Mouse (Mus musculus): Measurements from ENCODE around the gene Trabd2b. TPM values are rescaled to one million over a fixed set of nuclear protein-coding genes. Genes with fewer than 3 reads are reported as not detected.

The Trabd2b gene
- total RNA-seq, 2 experiments from 2014 or later, result 1.0 to 1.8 TPM

GRCm38 (mm10) chr4:114547658-114548448 lies 141.3 kb downstream of the Trabd2b start:
- DNase-seq, result peak; percentile 12 to 20

GRCm38 (mm10) chr4:114549487-114549886 lies 143.0 kb downstream of the Trabd2b start:
- DNase-seq, result no peak

DNA sequence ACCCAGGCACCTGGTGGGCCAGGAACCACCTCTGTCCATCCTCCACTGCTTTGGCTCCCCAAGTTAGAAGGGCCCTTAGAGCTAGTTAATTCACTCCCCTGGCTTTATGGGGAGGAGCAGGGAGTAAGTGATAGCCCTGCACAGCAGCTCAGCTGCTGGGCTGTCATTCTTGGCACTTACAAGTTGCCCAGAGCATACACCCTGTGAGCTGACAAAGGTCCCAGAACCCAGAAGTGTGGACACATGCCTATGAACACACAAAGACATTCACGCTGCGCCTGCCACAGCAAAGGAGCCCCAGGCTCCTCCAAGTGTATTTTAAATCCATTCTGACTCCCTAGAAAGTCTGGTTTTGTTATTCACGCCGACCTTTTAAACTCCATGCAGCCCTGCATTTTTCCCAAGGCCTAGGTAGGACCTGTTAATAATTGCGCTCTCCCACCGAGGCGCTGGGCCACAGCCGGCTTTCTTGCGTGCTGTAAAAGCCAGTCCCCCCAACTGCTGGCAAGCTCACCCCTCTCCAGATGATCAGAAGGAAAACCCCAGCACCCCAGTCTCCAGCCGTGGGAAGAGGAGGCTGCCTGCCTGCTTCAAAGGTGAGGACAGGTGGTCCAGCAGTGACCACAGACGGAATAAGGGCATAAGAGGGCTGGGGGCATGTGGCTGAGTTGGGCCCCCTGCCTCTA lies 144.1 kb downstream of the Trabd2b start:
- DNase-seq, result no peak

GRCm38 (mm10) chr4:114556880-114557279 lies 150.4 kb downstream of the Trabd2b start:
- no peak for DNase-seq

DNA sequence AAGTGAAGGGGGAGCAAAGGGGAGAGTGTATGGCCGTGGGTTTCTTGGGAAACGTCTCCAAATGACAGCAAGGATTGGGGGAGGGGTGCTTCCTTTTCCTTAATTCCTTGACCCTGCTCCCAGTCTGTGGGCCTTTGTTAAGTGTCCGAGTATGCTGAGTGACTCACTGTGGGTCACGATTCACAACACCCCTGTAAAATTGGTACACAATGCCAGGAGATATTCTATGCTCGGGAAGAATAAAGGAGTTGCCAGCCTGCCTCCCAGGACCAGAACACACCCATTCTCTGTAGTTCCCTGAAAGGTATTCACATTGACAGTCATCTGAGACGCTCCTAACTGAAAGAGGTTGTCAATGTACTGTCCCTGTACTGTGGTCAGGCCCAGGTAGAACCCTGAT lies 151.2 kb downstream of the Trabd2b start:
- no peak for DNase-seq

DNA sequence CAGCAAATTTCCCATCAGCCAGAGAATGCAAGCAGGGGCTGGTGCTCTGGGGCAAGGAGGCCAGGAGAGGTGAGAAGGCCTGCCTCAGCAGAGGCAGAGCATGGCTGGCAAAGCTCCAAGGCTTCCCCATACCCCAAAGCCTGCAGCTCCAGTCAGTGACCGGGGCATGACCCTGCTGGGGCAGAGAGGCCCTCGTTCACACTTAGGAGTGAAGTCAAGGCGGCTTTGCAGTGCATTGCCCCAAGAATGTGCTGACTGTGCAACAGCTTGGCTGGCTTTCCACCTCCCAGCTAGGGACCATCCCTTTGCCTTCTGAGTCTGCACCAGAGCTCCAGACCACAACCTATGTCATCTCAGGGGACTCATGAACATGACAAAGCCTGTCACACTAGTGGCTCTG lies 152.0 kb downstream of the Trabd2b start:
- DNase-seq, result no peak

GRCm38 (mm10) chr4:114560638-114561216 lies 154.2 kb downstream of the Trabd2b start:
- DNase-seq, result no peak

GRCm38 (mm10) chr4:114564131-114564695 lies 157.7 kb downstream of the Trabd2b start:
- DNase-seq, result no peak

DNA sequence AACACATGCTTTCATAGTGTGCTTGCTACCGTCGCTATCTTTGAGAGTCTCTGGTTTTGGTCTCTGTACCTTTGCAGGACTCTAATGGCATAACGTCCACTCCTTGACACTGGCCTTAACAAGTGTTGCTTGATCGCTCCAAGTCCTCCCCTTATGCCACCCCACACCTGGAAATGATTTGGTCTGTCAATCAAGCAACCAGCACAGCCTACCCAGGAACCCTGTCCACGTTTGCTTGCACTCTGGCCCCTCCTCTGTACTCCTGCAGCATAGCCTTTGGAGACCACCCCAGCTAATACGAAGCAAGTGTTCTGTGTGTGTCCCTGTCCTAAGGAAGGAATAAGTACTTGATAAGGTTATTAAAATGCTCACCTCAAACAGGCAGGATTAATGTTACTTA lies 161.1 kb downstream of the Trabd2b start:
- DNase-seq, result no peak

- no peak for DNase-seq
These were observed 161.6 kb downstream of the Trabd2b start for GRCm38 (mm10) chr4:114568081-114568605.

- DNase-seq, result no peak
These were observed 171.8 kb downstream of the Trabd2b start for GRCm38 (mm10) chr4:114578153-114578950.

GRCm38 (mm10) chr4:114583546-114584144 lies 177.1 kb downstream of the Trabd2b start:
- DNase-seq, result no peak

GRCm38 (mm10) chr4:114584686-114585085 lies 178.2 kb downstream of the Trabd2b start:
- DNase-seq, result peak in 1 of 2 experiments; percentile 14

- peak in 1 of 2 experiments; percentile 14 for DNase-seq
These were observed 187.2 kb downstream of the Trabd2b start for GRCm38 (mm10) chr4:114593554-114594215.

GRCm38 (mm10) chr4:114595188-114595701 lies 188.7 kb downstream of the Trabd2b start:
- DNase-seq, result no peak

DNA sequence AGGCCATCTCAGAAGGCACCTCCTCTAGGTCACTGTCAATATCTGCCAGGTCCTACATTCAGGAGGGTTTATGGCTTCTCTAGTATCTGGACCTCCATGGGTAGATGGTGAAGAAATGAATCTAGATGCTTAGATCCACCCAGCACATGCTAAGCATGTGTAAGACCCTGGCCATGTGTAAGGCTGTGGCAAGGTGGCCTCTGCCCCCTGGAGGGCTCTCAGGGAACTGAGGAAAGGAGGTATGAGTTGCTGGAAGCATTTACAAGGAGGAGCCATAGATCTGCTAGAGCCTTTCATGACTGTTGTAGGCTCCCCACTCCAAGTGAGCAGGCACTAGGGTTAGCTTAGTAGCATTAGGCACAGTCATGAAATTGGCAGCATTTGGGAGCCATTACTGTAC lies 192.6 kb downstream of the Trabd2b start:
- no peak for DNase-seq

DNA sequence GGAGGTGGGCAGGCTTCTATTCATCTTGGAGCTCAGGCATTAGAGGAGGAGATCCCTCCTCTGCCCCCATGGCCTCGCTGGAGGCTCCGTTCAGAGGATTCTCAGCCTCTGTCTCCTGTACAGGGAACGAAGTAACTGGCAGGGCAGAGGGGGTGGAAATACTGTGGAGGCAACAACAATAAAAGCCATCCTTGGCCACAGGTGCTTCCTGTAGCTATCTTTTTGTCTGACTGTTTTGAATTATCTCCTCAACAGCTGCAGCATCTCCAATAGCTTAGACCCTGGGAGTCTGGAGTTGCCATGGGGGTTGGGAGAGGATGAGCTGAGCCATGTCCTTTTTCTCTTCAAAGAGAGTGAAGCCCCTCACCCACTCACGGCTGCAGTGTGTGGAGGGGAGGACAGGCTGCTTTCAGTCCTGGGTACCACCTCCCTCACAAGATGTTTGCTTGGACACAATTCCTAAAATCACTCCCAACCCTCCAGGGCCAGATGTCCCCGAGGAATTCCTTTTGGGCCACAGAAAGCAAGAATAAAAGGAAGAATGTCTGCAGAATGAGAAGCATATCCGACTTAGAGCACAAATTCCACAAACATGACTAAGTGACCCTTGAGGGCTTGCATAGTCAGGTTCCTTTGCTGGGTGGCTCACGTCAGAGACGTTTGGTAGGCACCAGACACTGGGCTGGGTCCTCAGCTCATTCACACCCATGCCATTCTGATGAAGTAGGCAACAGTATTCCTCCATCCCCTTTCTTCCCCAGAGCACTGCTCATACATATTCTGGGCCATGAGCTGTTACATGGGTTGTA lies 194.9 kb downstream of the Trabd2b start:
- no peak for DNase-seq

DNA sequence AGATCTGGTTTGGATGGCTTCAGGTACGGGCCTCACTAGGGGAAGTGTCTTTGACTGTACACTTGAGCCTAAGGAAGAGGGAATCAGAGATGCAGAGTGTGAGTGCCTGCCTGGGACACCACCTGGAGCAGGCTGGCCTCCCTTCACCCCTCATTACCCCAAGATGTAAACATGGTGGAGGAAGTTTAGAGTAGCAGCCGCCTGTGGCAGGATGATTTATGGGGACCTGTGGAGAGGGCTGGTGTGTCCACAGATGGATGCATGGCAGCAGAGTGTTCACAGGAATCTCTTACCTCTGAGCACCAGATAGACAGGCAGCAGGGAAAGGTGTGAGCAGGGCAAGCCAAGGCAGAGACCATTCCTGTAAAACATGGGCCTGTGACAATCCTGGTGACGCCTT lies 199.1 kb downstream of the Trabd2b start:
- no peak for DNase-seq

GRCm38 (mm10) chr4:114607873-114608272 lies 201.3 kb downstream of the Trabd2b start:
- DNase-seq, result no peak

DNA sequence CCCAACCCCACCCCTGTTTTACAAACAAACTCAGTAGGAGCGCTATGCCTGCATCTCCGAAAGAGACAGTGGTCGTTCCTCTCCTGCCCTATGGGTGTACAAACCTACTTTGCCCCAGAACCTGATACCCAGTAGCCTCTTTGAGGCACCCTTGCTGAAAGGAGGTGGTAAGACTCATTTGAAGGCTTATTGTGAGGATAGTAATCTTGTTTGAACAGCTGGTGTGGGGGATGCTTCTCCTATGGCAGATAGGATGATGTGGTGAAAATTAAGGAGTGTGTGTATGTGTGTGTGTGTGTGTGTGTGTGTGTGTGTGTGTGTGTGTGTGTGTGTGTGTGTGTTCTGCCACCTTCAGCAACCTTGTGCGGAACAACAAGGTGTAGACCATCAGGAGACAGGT lies 202.8 kb downstream of the Trabd2b start:
- DNase-seq, result no peak

Data from layer of hippocampus, postnatal 36 days (tissue).